11 mouse cellular contexts compared by ENCODE assay signal in the genomic region with DNA sequence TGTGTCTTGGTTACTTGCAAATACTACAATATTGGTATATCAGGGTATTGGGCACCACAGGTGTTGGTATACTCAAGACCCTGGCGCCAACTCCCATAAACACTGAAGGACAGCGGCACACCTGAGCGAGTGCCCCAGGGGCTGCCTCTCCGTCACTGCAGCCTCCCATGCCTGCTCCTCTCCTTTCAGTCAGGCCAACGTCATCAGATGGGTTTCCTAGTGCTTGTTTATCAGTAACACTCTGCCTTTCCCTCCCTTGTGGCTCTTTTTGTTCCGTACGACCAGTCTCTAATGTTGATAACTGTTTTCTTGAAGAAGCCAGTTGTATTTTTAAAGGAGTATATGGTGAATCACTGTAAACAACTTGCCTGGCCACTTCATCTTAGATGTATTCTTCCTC.
"Had no signal": no experiment of that assay in that cellular context is flagged by ENCODE, and none has a peak within 500 bp of the region (broad histone marks: within the 10 kb centered on the region; RNA-seq: fewer than 3 reads in every experiment).

No protein-coding gene starts in this region.

- H3K9ac ChIP-seq: intestine, embryonic 15.5 days; limb, embryonic 13.5 days; neural tube, embryonic 15.5 days had no signal

- H3K4me1 ChIP-seq: midbrain, embryonic 10.5 days had no signal

- DNase-seq: kidney, adult 18-20 months; kidney, postnatal 14 days; midbrain, embryonic 14.5 days; right cerebral cortex, adult 18-20 months; right cerebral cortex, postnatal 25 days; thymus, postnatal 36 days had no signal

- H3K36me3 ChIP-seq: intestine, embryonic 15.5 days; limb, embryonic 13.5 days; midbrain, embryonic 10.5 days; neural tube, embryonic 15.5 days had no signal

- H3K4me3 ChIP-seq: intestine, embryonic 15.5 days; limb, embryonic 13.5 days; midbrain, embryonic 10.5 days; myocyte; neural tube, embryonic 15.5 days had no signal

- H3K9me3 ChIP-seq: intestine, embryonic 15.5 days; limb, embryonic 13.5 days; midbrain, embryonic 10.5 days; neural tube, embryonic 15.5 days had no signal

- H3K27ac ChIP-seq: intestine, embryonic 15.5 days; limb, embryonic 13.5 days; midbrain, embryonic 10.5 days; neural tube, embryonic 15.5 days had no signal

- H3K4me2 ChIP-seq: intestine, embryonic 15.5 days; limb, embryonic 13.5 days; neural tube, embryonic 15.5 days had no signal

- H3K27me3 ChIP-seq: intestine, embryonic 15.5 days; limb, embryonic 13.5 days; neural tube, embryonic 15.5 days had no signal
